Mouse (Mus musculus) testis, adult 2 months (tissue): ENCODE measurements around the gene Kat2b.

Experiments
- CTCF ChIP-seq: fragments of 200-500 bp; IDR thresholded peaks from 2 replicates; pipeline ENCODE4 v1.5.1; 2012; ENCODE audit warnings: low read depth, mild to moderate bottlenecking, inconsistent platforms, low read length, moderate library complexity; ENCODE audit not compliant: control insufficient read depth, insufficient read depth, insufficient replicate concordance
- POLR2A ChIP-seq: fragments of 200-500 bp; IDR thresholded peaks from 2 replicates; pipeline ENCODE4 v1.6.1; 2012; ENCODE audit warnings: low read depth, mild to moderate bottlenecking, inconsistent platforms, low read length, moderate library complexity; ENCODE audit not compliant: control insufficient read depth

GRCm38 (mm10) chr17:53631344-53631743, 64.7 kb downstream of the Kat2b start:
- TF ChIP-seq POLR2A = no peak
- TF ChIP-seq CTCF = no peak
